Mouse (Mus musculus) left cerebral cortex, postnatal 4 days (tissue): ENCODE results near the gene Adck2. TPM values are rescaled to one million over a fixed set of nuclear protein-coding genes. Genes with fewer than 3 reads are reported as not detected.

Experiments
- DNase-seq: peaks from one replicate; pipeline ENCODE4 v3.0.0-alpha.2; 2022
- intact Hi-C: fragments of 180-260 bp; cut with DNase I; formaldehyde crosslinking; loops from one replicate; pipeline ENCODE4 v1.15.1; 2025
- total RNA-seq, 2 experiments: library from RNA; stranded (reverse); gene quantifications; 2 replicates each; pipeline ENCODE4 v1.2.3; 2021

The Adck2 gene
- total RNA-seq, 2 experiments from 2014 or later, result 31.2 to 33.2 TPM

GRCm38 (mm10) chr6:39556900-39557659 lies 16.6 kb upstream of the Adck2 start:
- DNase-seq, result peak; percentile 32
- intact Hi-C loops, result loop anchor here (10.0 kb wide), 1 partner anchor 52 kb away; no protein-coding TSS in a partner anchor

GRCm38 (mm10) chr6:39557723-39558261 lies 15.9 kb upstream of the Adck2 start, which contains the start of gene Dennd2a:
Gene Dennd2a, minus strand, starts transcription at chr6:39557867.
- peak; percentile 97 for DNase-seq
- intact Hi-C loops, result loop anchor here (10.0 kb wide), 1 partner anchor 53 kb away; no protein-coding TSS in a partner anchor

GRCm38 (mm10) chr6:39559276-39559939 lies 14.3 kb upstream of the Adck2 start:
- DNase-seq, result peak; percentile 53
- intact Hi-C loops, result loop anchor here (10.0 kb wide), 1 partner anchor 55 kb away; no protein-coding TSS in a partner anchor

GRCm38 (mm10) chr6:39562166-39563015 lies 11.3 kb upstream of the Adck2 start:
- intact Hi-C loops, result loop anchor here (2.0 kb wide), 1 partner anchor 100 kb away; no protein-coding TSS in a partner anchor
- peak; percentile 80 for DNase-seq

- DNase-seq, result no peak
- intact Hi-C loops, result no loop called here
These were observed 6.1 kb upstream of the Adck2 start for GRCm38 (mm10) chr6:39567528-39567927.

- intact Hi-C loops, result no loop called here
- DNase-seq, result no peak
These were observed 3.2 kb upstream of the Adck2 start for GRCm38 (mm10) chr6:39570426-39570825.

GRCm38 (mm10) chr6:39574555-39574869 lies 839 bp downstream of the Adck2 start:
- intact Hi-C loops, result no loop called here
- DNase-seq, result no peak

GRCm38 (mm10) chr6:39574951-39575350 lies 1.3 kb downstream of the Adck2 start:
- intact Hi-C loops, result no loop called here
- no peak for DNase-seq

- no peak for DNase-seq
- intact Hi-C loops, result no loop called here
These were observed 5.9 kb downstream of the Adck2 start for GRCm38 (mm10) chr6:39579552-39579951.

GRCm38 (mm10) chr6:39580558-39580957 lies 6.9 kb downstream of the Adck2 start:
- intact Hi-C loops, result no loop called here
- no peak for DNase-seq

GRCm38 (mm10) chr6:39581087-39581784 lies 7.6 kb downstream of the Adck2 start:
- intact Hi-C loops, result no loop called here
- no peak for DNase-seq

GRCm38 (mm10) chr6:39585517-39585916 lies 11.8 kb downstream of the Adck2 start, which contains the start of gene Gm42420:
Gene Gm42420, plus strand, starts transcription at chr6:39585753.
- no peak for DNase-seq
- intact Hi-C loops, result no loop called here

GRCm38 (mm10) chr6:39591481-39591880 lies 17.8 kb downstream of the Adck2 start:
- intact Hi-C loops, result loop anchor here (10.0 kb wide), 1 partner anchor 803 kb away; no protein-coding TSS in a partner anchor
- no peak for DNase-seq

GRCm38 (mm10) chr6:39592401-39593214 lies 18.9 kb downstream of the Adck2 start, which contains the start of gene Ndufb2:
Gene Ndufb2, plus strand, starts transcription at chr6:39592574.
- intact Hi-C loops, result loop anchor here (10.0 kb wide), 1 partner anchor 802 kb away; no protein-coding TSS in a partner anchor

GRCm38 (mm10) chr6:39600851-39601250 lies 27.2 kb downstream of the Adck2 start:
- intact Hi-C loops, result no loop called here
- no peak for DNase-seq

More at GRCm38 (mm10) chr6:39592401-39593214, 18.9 kb downstream of the Adck2 start, which contains the start of gene Ndufb2:
- DNase-seq, result peak; percentile 95

GRCm38 (mm10) chr6:39601828-39602227 lies 28.2 kb downstream of the Adck2 start:
- intact Hi-C loops, result no loop called here
- DNase-seq, result no peak

GRCm38 (mm10) chr6:39604565-39604964 lies 30.9 kb downstream of the Adck2 start:
- no peak for DNase-seq
- intact Hi-C loops, result no loop called here

- no peak for DNase-seq
- intact Hi-C loops, result no loop called here
These were observed 32.4 kb downstream of the Adck2 start for GRCm38 (mm10) chr6:39606056-39606455.

GRCm38 (mm10) chr6:39606862-39607261 lies 33.2 kb downstream of the Adck2 start:
- intact Hi-C loops, result no loop called here
- no peak for DNase-seq
